Mouse (Mus musculus) lung, postnatal 0 days (tissue): ENCODE measurements at regions not wholly inside any gene's neighbourhood (a gene's known extent, or its start where the extent isn't known, plus 50 kb on each side); places are given as distances from the start of the nearest gene placed in this dataset.

Experiments
- CTCF ChIP-seq: IDR thresholded peaks from 2 replicates; pipeline ENCODE4 v1.5.1; 2016; ENCODE audit warnings: antibody characterized with exemption, mild to moderate bottlenecking
- EP300 ChIP-seq: IDR thresholded peaks from 2 replicates; pipeline ENCODE4 v1.6.1; 2016; ENCODE audit warnings: antibody characterized with exemption, mild to moderate bottlenecking, control low read depth

DNA sequence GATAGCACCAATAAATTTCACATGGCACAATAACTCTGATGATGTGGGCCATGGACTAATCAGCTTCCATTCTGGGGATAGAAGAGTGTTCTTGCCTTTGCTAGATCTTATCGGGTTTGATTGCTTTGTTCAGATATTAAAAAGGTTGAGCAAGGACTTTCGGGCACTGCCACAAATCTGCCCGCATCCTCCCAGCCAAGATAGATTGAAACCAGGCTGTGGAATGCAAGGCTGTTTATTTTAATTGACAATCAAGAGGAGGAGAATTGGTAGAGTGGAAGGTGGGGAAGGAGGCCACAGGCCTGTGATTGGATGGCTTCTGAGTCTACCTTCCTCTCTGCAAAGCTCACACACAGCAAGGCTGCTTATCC is 106.5 kb upstream of the Cadm1 start:
- no peak for TF ChIP-seq CTCF
- TF ChIP-seq EP300 = no peak
